Mouse (Mus musculus) olfactory bulb, adult 2 months (tissue): ENCODE results near the gene Rccd1. TPM values are rescaled to one million over a fixed set of nuclear protein-coding genes. Genes with fewer than 3 reads are reported as not detected.

ENCODE experiments used
- H3K27ac ChIP-seq: fragments of 200-500 bp; 2 replicates; pipeline ENCODE4 v1.5.1; 2012; ENCODE audit warnings: low read depth, low read length; ENCODE audit not compliant: insufficient read depth
- H3K4me1 ChIP-seq: fragments of 200-500 bp; 2 replicates; pipeline ENCODE4 v1.6.1; 2012; ENCODE audit warnings: low read length; ENCODE audit not compliant: control insufficient read depth, insufficient read depth
- H3K4me3 ChIP-seq: fragments of 200-500 bp; 2 replicates; pipeline ENCODE4 v1.5.1; 2012; ENCODE audit warnings: mild to moderate bottlenecking, low read depth, low read length, moderate library complexity; ENCODE audit not compliant: insufficient read depth
- CTCF ChIP-seq: fragments of 200-500 bp; IDR thresholded peaks from 2 replicates; pipeline ENCODE4 v1.5.1; 2012; ENCODE audit warnings: low read depth, mild to moderate bottlenecking, low read length, moderate library complexity; ENCODE audit not compliant: insufficient read depth
- POLR2A ChIP-seq: fragments of 200-500 bp; IDR thresholded peaks from 2 replicates; pipeline ENCODE4 v1.6.1; 2012; ENCODE audit warnings: mild to moderate bottlenecking, low read depth, low read length, moderate library complexity; ENCODE audit not compliant: insufficient read depth
- WGBS: fragments of 180-500 bp; shearing (Covaris S2); methylation state at CpG from one replicate; pipeline ENCODE4 v1.1.7; 2018; 5-methylcytosine and 5-hydroxymethylcytosine counted together
- polyA plus RNA-seq: library from polyadenylated mRNA; stranded (reverse); fragments of >200 nt; gene quantifications from 2 replicates; pipeline ENCODE4 v1.2.4, GENCODE M21; 2012; ENCODE audit warnings: low replicate concordance; ENCODE audit not compliant: missing spikeins, insufficient read depth, insufficient read length

Gene Rccd1
- polyA plus RNA-seq, 1 experiment: not detected

- H3K27ac ChIP-seq: peak overlapping the region; percentile 1; the same call in 1 of the 2 replicates
- under 1% methylated on average over 32 of the region's 32 CpGs for WGBS
- H3K4me3 ChIP-seq: peak overlapping the region; percentile 87
- no peak for TF ChIP-seq CTCF
- TF ChIP-seq POLR2A: no peak
- peaks cover 4% of the 10 kb centered on the region for H3K4me1 ChIP-seq
Measured at GRCm38 (mm10) chr7:80261372-80261990, 62.8 kb downstream of the Rccd1 start.

- TF ChIP-seq CTCF (no peak), POLR2A (0 out of 2 replicates have a peak, but pooled peaks have one; percentile 45)
- Histone ChIP-seq H3K27ac (peak within 1 kb of the TSS; percentile 1; the same call in 1 of the 2 replicates), H3K4me3 (peak within 1 kb of the TSS; percentile 87), H3K4me1 (peaks cover 4% of the 10 kb centered on the region)
- 27% methylated on average over 40 of the region's 40 CpGs for WGBS
Measured at GRCm38 (mm10) chr7:80260625-80261371, 63.5 kb downstream of the Rccd1 start, which contains the start of gene Ngrn. TSS of gene Ngrn (plus strand) at chr7:80261215.

- no peak overlapping the region for H3K4me3 ChIP-seq
- H3K4me1 ChIP-seq: peaks cover 4% of the 10 kb centered on the region
- TF ChIP-seq CTCF (no peak), POLR2A (no peak)
- WGBS: 66% methylated on average over 2 of the region's 2 CpGs
- no peak overlapping the region for H3K27ac ChIP-seq
Measured at GRCm38 (mm10) chr7:80257706-80258105, 66.5 kb downstream of the Rccd1 start.

GRCm38 (mm10) chr7:80255981-80256380 is 68.3 kb downstream of the Rccd1 start:
- peaks cover 4% of the 10 kb centered on the region for H3K4me1 ChIP-seq
- WGBS: 65% methylated on average over 2 of the region's 2 CpGs
- H3K4me3 ChIP-seq: no peak overlapping the region
- TF ChIP-seq CTCF: no peak
- TF ChIP-seq POLR2A: no peak
- no peak overlapping the region for H3K27ac ChIP-seq

GRCm38 (mm10) chr7:80252886-80253285 is 71.4 kb downstream of the Rccd1 start:
- WGBS: 86% methylated on average over 11 of the region's 11 CpGs
- TF ChIP-seq POLR2A (no peak), CTCF (no peak)
- H3K4me3 ChIP-seq: no peak overlapping the region
- no peaks in the 10 kb centered on the region for H3K4me1 ChIP-seq
- H3K27ac ChIP-seq: no peak overlapping the region

- H3K4me1 ChIP-seq: no peaks in the 10 kb centered on the region
- no peak overlapping the region for H3K27ac ChIP-seq
- WGBS: 77% methylated on average over 7 of the region's 7 CpGs
- TF ChIP-seq POLR2A (no peak), CTCF (no peak)
- H3K4me3 ChIP-seq: no peak overlapping the region
Measured at GRCm38 (mm10) chr7:80252437-80252836, 71.8 kb downstream of the Rccd1 start.

- 51% methylated on average over 7 of the region's 7 CpGs for WGBS
- H3K27ac ChIP-seq: no peak overlapping the region
- H3K4me1 ChIP-seq: peaks cover 3% of the 10 kb centered on the region
- no peak overlapping the region for H3K4me3 ChIP-seq
- TF ChIP-seq POLR2A (no peak), CTCF (no peak)
Measured at GRCm38 (mm10) chr7:80246859-80247258, 77.4 kb downstream of the Rccd1 start.

- peak within 1 kb of the TSS; percentile 96 for H3K4me3 ChIP-seq
- WGBS: under 1% methylated on average over 48 of the region's 48 CpGs
- TF ChIP-seq POLR2A: peak; percentile 77
- TF ChIP-seq CTCF: peak; percentile 25; the same call in 1 of the 2 replicates
- H3K4me1 ChIP-seq: peaks cover 3% of the 10 kb centered on the region
- peak within 1 kb of the TSS; percentile 75 for H3K27ac ChIP-seq
Measured at GRCm38 (mm10) chr7:80246148-80246721, 78.0 kb downstream of the Rccd1 start, which contains the start of gene Ttll13. TSS of gene Ttll13 (plus strand) at chr7:80246376.

- 93% methylated on average over 4 of the region's 4 CpGs for WGBS
- Histone ChIP-seq H3K27ac (no peak overlapping the region), H3K4me1 (peaks cover 3% of the 10 kb centered on the region), H3K4me3 (no peak overlapping the region)
- TF ChIP-seq CTCF (no peak), POLR2A (no peak)
Measured at GRCm38 (mm10) chr7:80244851-80245250, 79.4 kb downstream of the Rccd1 start.

Other genes starting within 250 kb of the Rccd1 start
- gene Idh2, start 209.1 kb downstream of the Rccd1 start, polyA plus RNA-seq: not detected in 2 replicates
- not detected in 2 replicates for gene Sema4b, start 137.6 kb downstream of the Rccd1 start, polyA plus RNA-seq
- gene Cib1, start 91.6 kb downstream of the Rccd1 start, polyA plus RNA-seq: not detected in 2 replicates
- gene Gdpgp1, start 91.6 kb downstream of the Rccd1 start, polyA plus RNA-seq: not detected in 2 replicates
- gene Ttll13, start 78.1 kb downstream of the Rccd1 start, polyA plus RNA-seq: not detected in 2 replicates
- not detected in 2 replicates for gene Ngrn, start 63.2 kb downstream of the Rccd1 start, polyA plus RNA-seq
- not detected in 2 replicates for gene Vps33b, start 54.8 kb downstream of the Rccd1 start, polyA plus RNA-seq
- not detected in 2 replicates for gene Prc1, start 30.0 kb downstream of the Rccd1 start, polyA plus RNA-seq
- gene Unc45a, start 16.6 kb upstream of the Rccd1 start, polyA plus RNA-seq: not detected in 2 replicates
- not detected in 2 replicates for gene Hddc3, start 18.6 kb upstream of the Rccd1 start, polyA plus RNA-seq
- 117 and 148 TPM in 2 replicates for gene Man2a2, start 46.9 kb upstream of the Rccd1 start, polyA plus RNA-seq
- not detected in 2 replicates for gene Fes, start 63.5 kb upstream of the Rccd1 start, polyA plus RNA-seq
- not detected in 2 replicates for gene Furin, start 81.0 kb upstream of the Rccd1 start, polyA plus RNA-seq
- gene Blm, start 210.7 kb upstream of the Rccd1 start, polyA plus RNA-seq: not detected in 2 replicates